ENCODE assay signal across 11 mouse cellular contexts in genomic region chr2:26582203-26582602, GRCm38 (mm10). TPM values are rescaled to one million over a fixed set of nuclear protein-coding genes. Genes with fewer than 3 reads are reported as not detected.
DNase-seq lines count a peak whose midpoint lies in the region; TF ChIP-seq lines count a peak whose summit lies in the region.
"Had no signal": no experiment of that assay in that cellular context is flagged by ENCODE, and none has a peak within 500 bp of the region (broad histone marks: within the 10 kb centered on the region; RNA-seq: fewer than 3 reads in every experiment).

No protein-coding gene starts in this region.

- peak overlapping the region; percentile 92 for H3K27ac ChIP-seq in gastrocnemius, adult 2 months
- 0 out of 2 replicates have a peak overlapping the region, but pooled peaks have one; percentile 67 for H3K27ac ChIP-seq in left cerebral cortex, adult 2 months
- H3K27ac ChIP-seq: midbrain, embryonic 15.5 days; neural tube, embryonic 15.5 days had no signal

- H3K27me3 ChIP-seq in splenic B cell, adult 2 months (ENCODE audit: control insufficient read depth, insufficient read depth, low read length, poor library complexity, severe bottlenecking): no peaks in the 10 kb centered on the region
- H3K27me3 ChIP-seq: midbrain, embryonic 15.5 days; neural tube, embryonic 15.5 days had no signal

- no peaks in the 10 kb centered on the region for H3K36me3 ChIP-seq in splenic B cell, adult 2 months (ENCODE audit: control insufficient read depth, insufficient read depth, low read length, poor library complexity, severe bottlenecking)
- H3K36me3 ChIP-seq: midbrain, embryonic 15.5 days; neural tube, embryonic 15.5 days had no signal

- peak overlapping the region; percentile 65 for H3K4me3 ChIP-seq in gastrocnemius, adult 2 months
- no peak overlapping the region for H3K4me3 ChIP-seq in left cerebral cortex, adult 2 months
- H3K4me3 ChIP-seq: midbrain, embryonic 15.5 days; neural tube, embryonic 15.5 days had no signal

- intact Hi-C loops in gastrocnemius, adult 2 months (cut with DNase I): no loop called here
- intact Hi-C loops in left cerebral cortex, adult 2 months (cut with DNase I): no loop called here
- intact Hi-C loops in left cerebral cortex, postnatal 14 days (cut with DNase I): no loop called here
- intact Hi-C loops in left cerebral cortex, postnatal 4 days (cut with DNase I): no loop called here

- no peak for DNase-seq in gastrocnemius, adult 2 months
- DNase-seq in gastrocnemius, adult 18-20 months (ENCODE audit: low spot score): no peak
- DNase-seq in left cerebral cortex, adult 2 months (ENCODE audit: extremely low spot score in 1 of 2, low spot score in 2 of 2): no peak
- no peak for DNase-seq in left cerebral cortex, postnatal 14 days (ENCODE audit: low spot score in 2 of 2)
- peak; percentile 26 for DNase-seq in heart, postnatal 4 days
- peak; percentile 15 for DNase-seq in splenic B cell, adult 2 months (ENCODE audit: low read depth, low spot score)
- no peak for DNase-seq in testis, postnatal 14 days (ENCODE audit: low spot score)
- no peak for DNase-seq in left cerebral cortex, postnatal 4 days

- TF ChIP-seq CTCF in gastrocnemius, adult 2 months (IDR thresholded peaks at IDR 0.05): no peak
- no peak for TF ChIP-seq CTCF in left cerebral cortex, adult 2 months (IDR thresholded peaks at IDR 0.05)

RNA-seq across cellular contexts. Expression of gene Egfl7, which starts 2.4 kb away (rescaled TPM):
- 10 to 100 TPM; 34.4 to 53.7 TPM for total RNA-seq in gastrocnemius, adult 2 months (2021)
- 10 to 100 TPM; 19.6 to 34.7 TPM for total RNA-seq in gastrocnemius, adult 18-20 months (2021)
- total RNA-seq in left cerebral cortex, adult 2 months (2021): 10 to 100 TPM; 62.4 to 67.4 TPM
- total RNA-seq in left cerebral cortex, postnatal 14 days (2021): 10 to 100 TPM; 68.5 to 78.9 TPM
- total RNA-seq in heart, postnatal 4 days (2021): 100 to 1,000 TPM; 317 to 343 TPM
- total RNA-seq in left cerebral cortex, postnatal 4 days (2021): 10 to 100 TPM; 73.0 to 78.3 TPM

RNA-seq across cellular contexts. Expression of gene Gm20532, which starts 4.2 kb away (rescaled TPM):
- total RNA-seq in gastrocnemius, adult 2 months (2021): not detected
- total RNA-seq in gastrocnemius, adult 18-20 months (2021): not detected
- not detected for total RNA-seq in left cerebral cortex, adult 2 months (2021)
- not detected for total RNA-seq in left cerebral cortex, postnatal 14 days (2021)
- not detected for total RNA-seq in heart, postnatal 4 days (2021)
- not detected for total RNA-seq in left cerebral cortex, postnatal 4 days (2021)
- total RNA-seq: left cerebral cortex, postnatal 25 days had no signal

RNA-seq across cellular contexts. Expression of gene Agpat2, which starts 22.0 kb away (rescaled TPM):
- total RNA-seq in gastrocnemius, adult 2 months (2021): 1 to 10 TPM; 2.8 to 7.3 TPM
- total RNA-seq in gastrocnemius, adult 18-20 months (2021): 1 to 10 TPM; 6.3 to 7.5 TPM
- total RNA-seq in left cerebral cortex, adult 2 months (2021): 1 to 10 TPM; 1.3 to 1.8 TPM
- 1 to 10 TPM in 1 of 2 experiments, under 1 TPM in 1; 0.72 to 1.3 TPM for total RNA-seq in left cerebral cortex, postnatal 14 days (2021)
- total RNA-seq in heart, postnatal 4 days (2021): 10 to 100 TPM; 23.9 to 25.4 TPM
- total RNA-seq in left cerebral cortex, postnatal 4 days (2021): 1 to 10 TPM; 2.8 to 3.9 TPM

RNA-seq across cellular contexts. Expression of gene Fam69b, which starts 46.1 kb away (rescaled TPM):
- total RNA-seq in gastrocnemius, adult 2 months (2021): 1 to 10 TPM; 1.0 to 2.3 TPM
- 1 to 10 TPM; 1.9 TPM for total RNA-seq in gastrocnemius, adult 18-20 months (2021)
- 10 to 100 TPM; 72.4 to 78.9 TPM for total RNA-seq in left cerebral cortex, adult 2 months (2021)
- 10 to 100 TPM; 80.3 TPM for total RNA-seq in left cerebral cortex, postnatal 14 days (2021)
- total RNA-seq in heart, postnatal 4 days (2021): 1 to 10 TPM; 6.1 to 7.0 TPM
- 10 to 100 TPM; 81.8 to 85.1 TPM for total RNA-seq in left cerebral cortex, postnatal 4 days (2021)

Comparison
In these comparisons a context has a peak if more than half of its experiments do, and no peak if none do; other contexts are left out.
1. DNase-seq: peak in heart, postnatal 4 days (single experiment) and splenic B cell, adult 2 months (single experiment); none in gastrocnemius, adult 2 months (single experiment), gastrocnemius, adult 18-20 months (single experiment), left cerebral cortex, adult 2 months (0 of 2), left cerebral cortex, postnatal 14 days (0 of 2), testis, postnatal 14 days (single experiment) and left cerebral cortex, postnatal 4 days (single experiment).